Mouse (Mus musculus) naive thymus-derived CD4-positive, alpha-beta T cell, adult 2 months (primary cell): Measurements from ENCODE around the gene Dus2.
"Not testable (repeated sequence)": the region's sequence is repeated elsewhere in the genome, so short reads cannot be mapped to it uniquely, and the experiment has no call there.

Source experiments
- DNase-seq: peaks from one replicate; pipeline ENCODE4 v3.0.0-alpha.2; 2011; ENCODE audit warnings: low read depth

Dus2 gene

GRCm38 (mm10) chr8:105991546-105991945 lies 409 bp downstream of the Dus2 start:
- DNase-seq: peak; percentile 42

DNA sequence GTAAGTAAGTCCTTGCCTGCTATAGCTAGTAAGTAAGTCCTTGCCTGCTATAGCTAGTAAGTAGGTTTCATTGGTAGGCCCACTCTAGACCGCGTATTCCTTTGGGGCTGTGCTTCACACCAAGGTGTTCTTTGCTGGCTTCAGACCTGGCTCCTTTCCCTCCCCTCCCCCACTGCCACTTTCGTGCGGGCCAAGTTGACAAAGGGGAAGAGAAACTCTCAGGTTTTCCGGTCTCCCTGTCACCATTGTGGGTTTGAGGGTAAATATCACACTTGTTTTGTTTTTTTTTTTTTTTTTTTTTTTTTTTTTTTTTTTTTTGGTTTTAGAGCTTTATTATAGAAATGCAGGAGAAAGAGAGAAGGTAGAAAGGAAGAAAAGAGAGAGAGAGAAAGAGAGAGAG lies 1.4 kb downstream of the Dus2 start:
- DNase-seq: peak; percentile 72

GRCm38 (mm10) chr8:105993226-105993625 lies 2.1 kb downstream of the Dus2 start:
- no peak for DNase-seq

- no peak for DNase-seq
Observed at GRCm38 (mm10) chr8:105996359-105996758, 5.2 kb downstream of the Dus2 start.

DNA sequence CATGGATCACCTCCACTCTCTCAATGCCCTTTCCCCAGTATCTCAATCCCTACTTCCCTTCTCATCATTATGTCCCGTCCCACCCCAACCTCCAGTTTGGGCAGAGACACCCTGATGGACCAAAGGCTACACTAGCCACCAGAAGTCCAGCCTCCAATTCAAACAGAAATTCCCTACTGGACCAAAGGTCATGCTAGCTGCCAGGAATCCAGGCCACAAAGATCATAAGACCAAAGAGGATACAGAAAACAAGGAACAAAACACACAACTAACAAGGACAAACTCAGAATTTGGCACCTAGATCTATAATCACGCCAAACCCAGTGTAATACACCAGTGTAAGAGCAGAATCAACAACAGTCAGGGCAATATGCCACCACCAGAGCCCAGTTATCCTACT lies 7.8 kb downstream of the Dus2 start:
- no peak for DNase-seq

DNA sequence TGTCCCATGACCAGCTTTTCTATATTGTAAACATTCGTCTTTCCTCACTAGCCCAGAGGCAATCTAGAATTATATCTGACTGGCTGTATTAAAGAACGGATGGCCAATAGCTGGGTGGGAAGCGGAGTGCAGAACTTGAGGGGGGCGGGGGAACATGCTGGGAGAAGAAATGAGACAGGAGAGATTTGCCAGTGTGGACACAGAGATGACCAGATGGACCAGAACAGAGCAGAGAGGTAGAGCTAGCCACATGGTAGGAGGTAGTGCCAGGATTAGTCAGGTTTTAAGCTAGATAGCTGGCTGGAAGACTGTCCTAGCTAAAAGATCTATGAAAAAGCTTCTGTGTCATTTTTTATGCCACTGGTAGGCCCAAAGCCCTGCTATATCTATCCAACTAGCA lies 10.8 kb downstream of the Dus2 start:
- DNase-seq: no peak

DNA sequence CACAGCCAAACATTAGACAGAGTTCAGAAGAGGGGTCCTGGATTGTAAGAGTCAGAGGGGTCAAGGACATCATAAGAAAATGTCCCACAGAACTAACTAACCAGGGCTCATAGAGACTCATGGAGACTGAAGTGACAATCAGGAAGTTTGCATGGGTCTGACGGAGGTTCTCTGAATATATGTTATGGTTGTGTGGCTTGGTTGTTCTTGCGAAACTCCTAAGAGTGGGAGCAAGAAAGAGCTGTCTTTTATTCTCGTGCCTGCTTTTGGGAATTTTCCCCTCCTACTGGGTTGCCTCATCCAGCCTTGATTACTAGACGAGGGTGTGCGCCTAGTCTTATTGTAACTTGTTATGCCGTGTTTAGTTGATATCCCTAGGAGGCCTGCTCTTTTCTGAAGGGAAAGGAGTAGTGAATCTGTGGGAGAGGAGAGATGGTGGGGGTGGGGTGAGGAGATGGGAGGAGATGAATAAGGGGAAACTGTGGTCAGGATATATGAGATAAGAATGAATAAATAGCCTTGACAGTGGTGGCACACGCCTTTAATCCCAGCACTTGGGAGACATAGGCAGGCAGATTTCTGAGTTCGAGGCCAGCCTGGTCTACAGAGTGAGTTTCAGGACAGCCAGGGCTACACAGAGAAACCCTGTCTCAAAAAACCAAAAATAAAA lies 13.5 kb downstream of the Dus2 start:
- no peak for DNase-seq

GRCm38 (mm10) chr8:106005875-106006274 lies 14.7 kb downstream of the Dus2 start, which contains the start of gene Dpep2nb:
Dpep2nb (minus strand) TSS chr8:106005975.
- no peak for DNase-seq

DNA sequence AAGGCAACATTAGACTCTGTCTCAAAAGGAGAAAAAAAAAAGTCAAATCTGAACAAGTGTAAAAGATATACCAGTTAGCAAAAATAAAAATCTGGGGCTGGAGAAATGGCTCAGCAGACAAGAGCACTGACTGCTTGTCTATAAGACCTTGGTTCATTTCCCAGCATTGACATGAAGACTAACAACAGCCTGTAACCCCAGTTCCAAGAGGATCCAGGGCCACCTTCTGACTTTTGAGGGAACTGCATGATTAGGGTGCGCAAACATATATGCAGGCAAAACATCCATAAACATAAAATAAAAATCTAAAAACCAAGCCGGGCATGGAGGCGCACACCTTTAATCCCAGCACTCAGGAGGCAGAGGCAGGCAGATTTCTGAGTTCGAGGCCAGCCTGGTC lies 15.3 kb downstream of the Dus2 start:
- no peak for DNase-seq

DNA sequence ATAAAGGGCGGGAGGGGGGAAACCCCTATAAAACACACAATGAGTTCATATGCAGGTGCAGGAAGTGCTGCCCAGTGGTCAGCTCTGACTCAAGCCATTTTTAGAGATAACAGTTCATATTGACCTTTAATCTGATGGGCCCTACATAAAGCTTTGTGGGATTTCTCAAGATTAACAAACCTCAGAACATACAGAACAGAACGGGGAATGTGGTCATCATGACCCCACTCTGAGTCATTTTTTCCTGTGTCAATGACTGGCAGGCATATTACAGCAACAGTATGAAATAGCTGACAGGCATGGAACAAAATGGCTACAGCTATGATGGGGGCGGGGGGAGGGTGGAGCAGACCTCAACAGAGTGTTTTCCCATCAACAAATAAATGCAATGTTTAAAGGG lies 16.0 kb downstream of the Dus2 start:
- no peak for DNase-seq

GRCm38 (mm10) chr8:106007891-106008290 lies 16.8 kb downstream of the Dus2 start:
- not testable (repeated sequence) for DNase-seq

DNA sequence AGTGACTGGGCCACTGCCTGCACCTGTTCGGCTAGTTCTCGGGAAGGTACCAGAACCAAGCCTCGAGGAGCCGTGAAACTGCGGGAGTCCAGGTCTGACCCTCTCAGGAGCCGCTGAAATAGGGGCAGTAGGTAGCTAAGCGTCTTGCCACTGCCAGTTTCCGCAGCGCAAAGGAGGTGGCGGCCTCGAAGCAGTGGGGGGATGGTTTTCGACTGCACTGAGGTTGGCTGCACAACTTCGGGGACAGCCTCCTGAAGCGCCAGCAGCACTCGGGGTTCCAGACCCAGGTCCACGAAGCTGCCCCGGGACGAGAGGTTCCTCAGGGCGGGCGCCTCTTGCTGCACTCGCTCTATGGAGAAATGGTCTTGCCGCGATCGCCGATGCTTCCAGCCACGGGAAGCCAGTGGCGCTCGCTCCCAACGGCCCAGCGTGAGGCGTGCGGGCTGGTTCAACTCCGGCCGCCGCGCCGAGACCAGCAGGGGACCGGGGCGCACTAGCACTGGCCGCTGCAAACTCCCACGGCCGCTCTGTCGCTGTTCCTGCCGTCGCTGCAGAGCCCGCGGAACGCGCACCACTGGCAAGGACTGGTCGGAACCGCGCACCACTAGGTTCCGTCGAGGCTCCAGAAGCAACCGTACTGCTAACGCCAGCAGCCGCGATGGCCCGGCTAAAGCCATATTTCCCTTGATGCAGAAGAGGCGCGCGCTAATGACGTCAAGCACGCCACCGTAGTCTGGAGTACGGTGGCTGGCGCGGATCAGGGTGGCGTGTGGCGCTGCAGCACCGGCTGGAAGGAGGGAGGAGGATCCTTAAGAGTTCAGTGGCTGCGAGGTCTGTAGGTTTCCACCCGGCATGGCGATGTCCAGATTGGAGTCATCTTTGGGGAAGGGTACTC lies 19.9 kb downstream of the Dus2 start:
- peak; percentile 91 for DNase-seq

DNA sequence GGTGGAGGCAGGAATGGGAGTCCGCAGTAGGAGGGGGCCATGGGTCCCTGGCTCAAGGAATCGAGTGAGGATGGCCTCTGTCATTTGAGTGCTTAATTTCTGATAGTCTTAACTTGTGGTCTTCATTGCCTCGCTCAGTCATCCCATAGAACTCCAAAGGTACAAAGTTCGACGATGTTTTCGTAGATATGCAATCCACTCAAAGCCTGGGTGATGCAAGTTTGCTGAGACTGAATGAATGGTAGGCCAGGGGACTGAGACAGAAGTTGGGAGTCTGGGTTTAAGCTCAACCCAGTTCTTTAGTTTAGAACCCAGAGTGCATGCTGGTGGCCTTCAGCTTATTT lies 20.5 kb downstream of the Dus2 start, which contains the start of gene Ddx28:
Ddx28 (minus strand) TSS at position 240 of the 344 bp plus-strand sequence.
- no peak for DNase-seq

DNA sequence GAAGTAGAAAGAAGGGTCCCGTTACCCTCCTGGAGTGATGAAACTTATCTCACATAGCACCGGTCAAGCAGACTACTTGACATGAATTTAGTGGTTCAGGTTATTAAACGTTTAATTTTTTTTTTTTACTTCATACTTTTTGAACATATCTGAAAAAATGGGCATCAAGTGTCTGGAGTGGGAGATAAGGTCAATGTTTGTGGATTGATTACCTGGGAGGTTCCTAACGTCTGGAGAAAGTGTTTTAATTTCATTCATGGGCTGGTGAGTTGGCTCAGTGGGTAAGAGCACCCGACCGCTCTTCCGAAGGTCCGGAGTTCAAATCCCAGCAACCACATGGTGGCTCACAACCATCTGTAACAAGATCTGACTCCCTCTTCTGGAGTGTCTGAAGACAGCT lies 21.1 kb downstream of the Dus2 start:
- not testable (repeated sequence) for DNase-seq

DNA sequence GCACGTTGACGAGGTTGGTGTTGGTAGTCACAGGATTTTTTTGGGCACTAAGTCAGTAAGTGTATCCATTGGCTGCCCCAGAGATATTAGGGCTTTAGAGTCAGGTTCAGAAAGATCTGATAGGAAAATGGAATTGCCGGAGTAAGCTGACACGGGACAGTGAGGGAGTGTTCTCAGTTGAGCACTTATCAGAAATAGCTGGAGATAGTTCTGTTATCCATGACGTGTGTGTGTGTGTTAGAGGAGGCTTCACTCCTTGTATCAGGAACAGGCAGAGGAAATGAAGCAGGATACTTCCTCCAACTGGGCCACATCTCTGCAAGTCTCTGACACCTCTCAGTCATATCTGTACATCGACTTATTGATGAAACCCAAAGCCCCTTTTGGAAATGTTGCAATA lies 25.1 kb downstream of the Dus2 start:
- DNase-seq: no peak

- peak; percentile 51 for DNase-seq
Observed at GRCm38 (mm10) chr8:106017130-106017529, 26.0 kb downstream of the Dus2 start.

- DNase-seq: no peak
Observed at GRCm38 (mm10) chr8:106018039-106018438, 26.9 kb downstream of the Dus2 start.

GRCm38 (mm10) chr8:106022483-106022882 lies 31.3 kb downstream of the Dus2 start:
- peak; percentile 90 for DNase-seq

DNA sequence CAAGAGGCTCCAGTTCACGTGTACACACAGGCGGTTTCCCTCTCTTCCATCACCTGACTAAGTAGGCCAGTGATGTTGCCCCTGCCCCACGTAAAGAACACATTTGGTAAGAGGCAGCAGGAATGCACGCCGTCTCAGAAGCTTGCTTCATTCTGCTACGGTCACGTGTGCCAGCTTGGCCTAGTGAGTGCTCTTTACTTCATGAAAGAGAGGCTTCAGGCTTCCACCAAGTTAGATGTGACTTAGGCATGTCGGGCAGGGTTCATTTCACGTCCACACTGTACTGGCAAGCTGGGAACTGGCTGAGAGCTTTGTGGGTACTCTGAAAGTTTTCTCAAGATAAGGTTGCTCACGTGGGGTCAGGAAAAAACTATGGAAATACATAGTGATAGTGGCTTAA lies 47.6 kb downstream of the Dus2 start:
- DNase-seq: no peak

- DNase-seq: no peak
Observed at GRCm38 (mm10) chr8:106039605-106040004, 48.5 kb downstream of the Dus2 start.

- DNase-seq: no peak
Observed at GRCm38 (mm10) chr8:106040218-106040617, 49.1 kb downstream of the Dus2 start.

DNA sequence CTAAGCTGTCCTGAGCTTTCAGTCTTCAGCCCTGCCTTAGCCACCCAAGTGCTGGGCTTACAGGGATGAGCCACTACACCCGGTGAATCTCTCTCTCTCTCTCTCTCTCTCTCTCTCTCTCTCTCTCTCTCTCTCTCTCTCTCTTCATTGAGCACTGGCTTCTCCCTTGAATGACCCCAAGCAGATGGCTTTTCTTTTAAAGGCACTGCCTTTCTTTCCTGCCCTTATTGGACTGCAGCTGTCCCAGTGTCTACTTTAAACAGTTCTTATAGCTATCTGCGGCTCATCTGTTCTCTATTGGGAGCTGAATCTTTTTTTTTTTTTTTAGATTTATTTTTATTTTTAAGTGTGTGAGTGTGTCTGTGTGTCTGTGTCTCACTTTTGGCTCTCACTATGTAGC lies 51.9 kb downstream of the Dus2 start:
- DNase-seq: no peak

- no peak for DNase-seq
Observed at GRCm38 (mm10) chr8:106044151-106044550, 53.0 kb downstream of the Dus2 start.
